Mouse (Mus musculus): Measurements from ENCODE around the gene Cxcl15. TPM values are rescaled to one million over a fixed set of nuclear protein-coding genes. Genes with fewer than 3 reads are reported as not detected.
"Not testable (repeated sequence)": the region's sequence is repeated elsewhere in the genome, so short reads cannot be mapped to it uniquely, and the experiment has no call there.

Gene Cxcl15
- polyA plus RNA-seq, 1 experiment from 2014 or later: 11.4 TPM

DNA sequence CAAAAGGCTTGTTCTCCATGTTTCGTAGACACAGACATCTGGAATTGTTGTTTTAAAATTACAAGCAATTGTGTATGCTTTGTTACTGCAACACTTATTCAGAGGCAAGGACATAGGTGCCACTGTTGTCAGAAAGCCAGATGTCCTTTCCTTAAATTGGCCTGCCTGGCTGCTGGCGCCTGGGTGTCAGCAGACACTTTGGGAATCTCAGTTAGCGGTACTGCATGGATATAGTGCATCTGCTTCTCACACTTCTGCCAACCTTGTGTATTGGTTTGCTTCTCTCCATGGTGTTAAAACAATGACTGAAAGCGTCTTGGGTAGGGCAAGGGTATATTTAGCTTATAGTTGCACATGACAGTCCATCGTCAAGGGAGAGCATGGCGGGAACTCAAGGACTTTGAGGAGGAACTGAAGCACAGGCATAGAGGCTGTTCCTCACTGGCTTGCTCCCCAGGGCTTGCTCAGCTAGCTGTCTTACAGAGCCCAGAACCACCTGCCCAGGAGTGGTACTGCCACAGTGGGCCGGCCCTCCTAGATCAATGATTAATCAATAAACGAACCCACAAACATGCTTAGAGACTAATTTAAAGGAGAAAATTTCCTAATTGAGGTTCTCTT, 38.5 kb downstream of the Cxcl15 start:
- ATAC-seq (ENCODE audit: insufficient read depth) (peak; percentile 54; the same call in 1 of the 2 replicates), DNase-seq (peak; percentile 69)
- Histone ChIP-seq H3K4me3 (ENCODE audit: low read depth, low read length) (no peak overlapping the region), H3K9ac (no peak overlapping the region), H3K4me2 (no peak overlapping the region), H3K4me1 (ENCODE audit: insufficient read depth) (0 out of 2 replicates have a peak, but pooled peaks cover 3% of the 10 kb centered on the region), H3K9me3 (ENCODE audit: low read depth, low read length) (no peaks in the 10 kb centered on the region), H3K27ac (ENCODE audit: low read depth) (no peak overlapping the region), H3K27me3 (ENCODE audit: insufficient read depth, low read length) (no peaks in the 10 kb centered on the region), H3K36me3 (ENCODE audit: insufficient read depth) (no peaks in the 10 kb centered on the region)
- 72% methylated on average over 8 of the region's 8 CpGs for WGBS
- TF ChIP-seq CTCF (IDR thresholded peaks at IDR 0.05; ENCODE audit: low read depth): no peak

GRCm38 (mm10) chr5:90834436-90834835, 40.1 kb downstream of the Cxcl15 start:
- Histone ChIP-seq H3K27ac (ENCODE audit: low read depth) (no peak overlapping the region), H3K4me3 (ENCODE audit: low read depth, low read length) (no peak overlapping the region), H3K4me1 (ENCODE audit: insufficient read depth) (0 out of 2 replicates have a peak, but pooled peaks cover 3% of the 10 kb centered on the region), H3K4me2 (no peak overlapping the region), H3K27me3 (ENCODE audit: insufficient read depth, low read length) (no peaks in the 10 kb centered on the region), H3K9ac (no peak overlapping the region), H3K36me3 (ENCODE audit: insufficient read depth) (no peaks in the 10 kb centered on the region), H3K9me3 (ENCODE audit: low read depth, low read length) (no peaks in the 10 kb centered on the region)
- ATAC-seq (ENCODE audit: insufficient read depth) (no peak), DNase-seq (no peak)
- 84% methylated on average over 4 of the region's 4 CpGs for WGBS
- no peak for TF ChIP-seq CTCF (IDR thresholded peaks at IDR 0.05; ENCODE audit: low read depth)

- no peak for TF ChIP-seq CTCF (IDR thresholded peaks at IDR 0.05; ENCODE audit: low read depth)
- ATAC-seq (ENCODE audit: insufficient read depth) (no peak), DNase-seq (no peak)
- H3K9ac ChIP-seq: no peak overlapping the region
- H3K4me1 ChIP-seq (ENCODE audit: insufficient read depth): no peaks in the 10 kb centered on the region
- 54% methylated on average over 5 of the region's 5 CpGs for WGBS
- no peak overlapping the region for H3K27ac ChIP-seq (ENCODE audit: low read depth)
- no peaks in the 10 kb centered on the region for H3K9me3 ChIP-seq (ENCODE audit: low read depth, low read length)
- H3K36me3 ChIP-seq (ENCODE audit: insufficient read depth): no peaks in the 10 kb centered on the region
- H3K4me3 ChIP-seq (ENCODE audit: low read depth, low read length): no peak overlapping the region
- no peak overlapping the region for H3K4me2 ChIP-seq
- no peaks in the 10 kb centered on the region for H3K27me3 ChIP-seq (ENCODE audit: insufficient read depth, low read length)
These were observed 44.2 kb downstream of the Cxcl15 start for GRCm38 (mm10) chr5:90838582-90838981.

GRCm38 (mm10) chr5:90840902-90841869, 46.9 kb downstream of the Cxcl15 start:
- Histone ChIP-seq H3K27ac (ENCODE audit: low read depth) (no peak overlapping the region), H3K4me3 (ENCODE audit: low read depth, low read length) (no peak overlapping the region), H3K27me3 (ENCODE audit: insufficient read depth, low read length) (no peaks in the 10 kb centered on the region), H3K4me2 (no peak overlapping the region), H3K36me3 (ENCODE audit: insufficient read depth) (no peaks in the 10 kb centered on the region), H3K9me3 (ENCODE audit: low read depth, low read length) (no peaks in the 10 kb centered on the region), H3K4me1 (ENCODE audit: insufficient read depth) (no peaks in the 10 kb centered on the region), H3K9ac (no peak overlapping the region)
- TF ChIP-seq CTCF (IDR thresholded peaks at IDR 0.05; ENCODE audit: low read depth): no peak
- ATAC-seq (ENCODE audit: insufficient read depth) (peak; percentile 83), DNase-seq (peak; percentile 75)
- 60% methylated on average over 7 of the region's 7 CpGs for WGBS

DNA sequence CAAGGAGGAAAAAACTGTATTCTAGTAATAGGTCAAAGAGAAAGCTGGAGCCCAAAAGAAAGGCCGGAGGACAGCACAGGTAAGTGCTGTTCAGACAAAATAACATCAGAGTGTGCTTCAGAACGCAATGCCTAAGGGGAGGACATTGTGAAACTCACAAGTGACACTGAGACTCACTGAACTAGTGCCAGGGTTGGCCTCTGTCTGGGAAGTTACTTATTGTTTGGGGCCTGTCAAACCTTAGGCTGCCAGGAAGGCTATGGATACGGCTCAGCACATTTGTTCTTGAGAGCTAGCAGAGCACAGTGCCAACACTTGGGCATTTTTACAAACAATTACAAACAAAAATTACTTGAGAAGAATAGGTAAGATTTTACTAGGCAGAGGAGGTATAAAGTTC, 49.6 kb downstream of the Cxcl15 start:
- 76% methylated on average over 3 of the region's 3 CpGs for WGBS
- no peak overlapping the region for H3K27ac ChIP-seq (ENCODE audit: low read depth)
- ATAC-seq (ENCODE audit: insufficient read depth): no peak

DNA sequence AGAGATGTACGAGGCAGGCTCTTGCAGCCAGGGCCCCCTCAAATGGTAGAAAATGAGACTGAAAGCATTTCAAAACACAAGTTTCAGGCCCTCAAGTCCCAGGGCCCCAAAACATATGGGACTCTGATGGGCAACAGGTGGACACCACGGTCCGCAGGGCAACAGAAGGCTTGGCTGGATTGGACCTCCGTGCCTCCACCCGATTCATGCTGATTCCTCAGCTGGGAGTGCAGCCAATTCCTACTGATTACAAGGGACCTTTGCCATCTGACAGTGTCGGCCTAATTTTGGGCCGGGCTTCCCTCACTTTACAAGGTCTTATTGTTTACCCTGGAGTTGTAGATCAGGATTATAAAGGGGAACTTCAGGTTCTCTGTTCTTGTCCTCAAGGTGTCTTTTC, 55.8 kb downstream of the Cxcl15 start:
- H3K9ac ChIP-seq; DNase-seq; H3K4me2 ChIP-seq; H3K4me3 ChIP-seq (ENCODE audit: low read depth, low read length); H3K9me3 ChIP-seq (ENCODE audit: low read depth, low read length); ATAC-seq (ENCODE audit: insufficient read depth); H3K36me3 ChIP-seq (ENCODE audit: insufficient read depth); H3K4me1 ChIP-seq (ENCODE audit: insufficient read depth); H3K27me3 ChIP-seq (ENCODE audit: insufficient read depth, low read length); H3K27ac ChIP-seq (ENCODE audit: low read depth): not testable (repeated sequence)
- 86% methylated on average over 7 of the region's 7 CpGs for WGBS

More for the DNA sequence above, 49.6 kb downstream of the Cxcl15 start:
- TF ChIP-seq CTCF (IDR thresholded peaks at IDR 0.05; ENCODE audit: low read depth): no peak
- Histone ChIP-seq H3K27me3 (ENCODE audit: insufficient read depth, low read length) (no peaks in the 10 kb centered on the region), H3K4me2 (no peak overlapping the region), H3K9me3 (ENCODE audit: low read depth, low read length) (no peaks in the 10 kb centered on the region), H3K4me3 (ENCODE audit: low read depth, low read length) (no peak overlapping the region), H3K4me1 (ENCODE audit: insufficient read depth) (no peaks in the 10 kb centered on the region), H3K9ac (no peak overlapping the region), H3K36me3 (ENCODE audit: insufficient read depth) (no peaks in the 10 kb centered on the region)
- DNase-seq: no peak

GRCm38 (mm10) chr5:90851391-90851790, 57.1 kb downstream of the Cxcl15 start:
- ATAC-seq (ENCODE audit: insufficient read depth); H3K4me1 ChIP-seq (ENCODE audit: insufficient read depth); H3K4me2 ChIP-seq; H3K9ac ChIP-seq; H3K4me3 ChIP-seq (ENCODE audit: low read depth, low read length); H3K27ac ChIP-seq (ENCODE audit: low read depth); H3K36me3 ChIP-seq (ENCODE audit: insufficient read depth); DNase-seq; H3K9me3 ChIP-seq (ENCODE audit: low read depth, low read length); H3K27me3 ChIP-seq (ENCODE audit: insufficient read depth, low read length): not testable (repeated sequence)
- WGBS: 93% methylated on average over 11 of the region's 11 CpGs

Small RNAs within 50 kb of the gene (microRNA-seq; reads per million reads assigned to microRNA genes)
- not detected for gene Gm24322 (ENCODE audit: borderline number of aligned reads)

Other genes starting within 250 kb of the Cxcl15 start
- gene 5830473C10Rik, start 233.4 kb upstream of the Cxcl15 start, polyA plus RNA-seq (2014; fragmentation: Nextera tagmentation; extraction: Ambion mirVana): 0.14 and 0.30 TPM in 2 replicates
- gene Rassf6, start 153.9 kb upstream of the Cxcl15 start, polyA plus RNA-seq (2014; fragmentation: Nextera tagmentation; extraction: Ambion mirVana): 2.5 and 2.9 TPM in 2 replicates
- 0.19 TPM in 1 of 2 replicates, not detected in the other for gene Cxcl5, start 35.2 kb upstream of the Cxcl15 start, polyA plus RNA-seq (2014; fragmentation: Nextera tagmentation; extraction: Ambion mirVana)
- 8.4 and 9.2 TPM in 2 replicates for gene Ppbp, start 26.0 kb upstream of the Cxcl15 start, polyA plus RNA-seq (2014; fragmentation: Nextera tagmentation; extraction: Ambion mirVana)
- gene Pf4, start 22.1 kb upstream of the Cxcl15 start, polyA plus RNA-seq (2014; fragmentation: Nextera tagmentation; extraction: Ambion mirVana): 57.3 and 60.3 TPM in 2 replicates
- gene Cxcl3, start 8.4 kb upstream of the Cxcl15 start, polyA plus RNA-seq (2014; fragmentation: Nextera tagmentation; extraction: Ambion mirVana): 0.18 TPM in 1 of 2 replicates, not detected in the other
- gene Cxcl1, start 96.7 kb downstream of the Cxcl15 start, polyA plus RNA-seq (2014; fragmentation: Nextera tagmentation; extraction: Ambion mirVana): 0.72 and 1.3 TPM in 2 replicates
- not detected in 2 replicates for gene Cxcl2, start 109.3 kb downstream of the Cxcl15 start, polyA plus RNA-seq (2014; fragmentation: Nextera tagmentation; extraction: Ambion mirVana)
- 49.9 and 51.2 TPM in 2 replicates for gene Mthfd2l, start 136.6 kb downstream of the Cxcl15 start, polyA plus RNA-seq (2014; fragmentation: Nextera tagmentation; extraction: Ambion mirVana)
- gene Epgn, start 232.9 kb downstream of the Cxcl15 start, polyA plus RNA-seq (2014; fragmentation: Nextera tagmentation; extraction: Ambion mirVana): 0.18 TPM in 1 of 2 replicates, not detected in the other